Mouse (Mus musculus): Measurements from ENCODE around the gene Pth1r. TPM values are rescaled to one million over a fixed set of nuclear protein-coding genes. Genes with fewer than 3 reads are reported as not detected.
A peak's percentile ranks its signal among the peaks of the same experiment; 100 is the strongest.

Pth1r gene
- polyA plus RNA-seq, 1 experiment from 2014 or later = 9.3 TPM

DNA sequence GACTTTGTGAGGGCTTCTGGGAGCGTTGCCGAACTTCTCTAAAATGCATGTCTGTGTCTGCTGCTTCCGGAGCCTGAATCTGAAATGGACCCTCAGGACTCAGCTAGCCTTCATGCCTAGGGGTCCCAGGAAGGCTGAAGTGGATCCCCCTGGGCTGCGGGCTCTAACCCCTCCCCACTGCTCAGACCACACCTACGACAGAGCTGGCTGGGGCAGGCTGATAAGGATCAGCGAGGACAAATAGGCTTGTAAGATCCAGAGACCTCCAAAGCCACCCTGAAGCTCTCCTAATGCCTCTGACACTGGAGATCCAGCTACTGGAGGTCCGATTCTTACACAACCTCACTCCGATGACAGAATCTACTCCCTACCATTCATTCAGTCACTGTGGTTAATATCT lies 13.8 kb downstream of the Pth1r start:
- H3K4me3 ChIP-seq (replicated peaks; ENCODE audit: low read depth, low read length) = peak overlapping the region; percentile 31
- peaks cover 7% of the 10 kb centered on the region; the same call in 1 of the 2 replicates for H3K27me3 ChIP-seq (ENCODE audit: control insufficient read depth, insufficient read depth, low read length)
- WGBS = 10% methylated on average over 8 of the region's 8 CpGs
- H3K27ac ChIP-seq (replicated peaks; ENCODE audit: low read depth, low read length) = no peak overlapping the region
- H3K9me3 ChIP-seq (ENCODE audit: control insufficient read depth, low read length) = no peaks in the 10 kb centered on the region
- ATAC-seq (ENCODE audit: low FRiP score, low TSS enrichment) (no peak), DNase-seq (no peak)
- H3K4me1 ChIP-seq (ENCODE audit: control insufficient read depth, insufficient read depth, low read length) = peaks cover 13% of the 10 kb centered on the region; the same call in 1 of the 2 replicates
- H3K36me3 ChIP-seq (ENCODE audit: control insufficient read depth, insufficient read depth, low read length) = no peaks in the 10 kb centered on the region
- peak overlapping the region; percentile 61 for H3K4me2 ChIP-seq (ENCODE audit: low read length)
- H3K9ac ChIP-seq (replicated peaks; ENCODE audit: low read length) = peak overlapping the region; percentile 12; the same call in 1 of the 2 replicates

DNA sequence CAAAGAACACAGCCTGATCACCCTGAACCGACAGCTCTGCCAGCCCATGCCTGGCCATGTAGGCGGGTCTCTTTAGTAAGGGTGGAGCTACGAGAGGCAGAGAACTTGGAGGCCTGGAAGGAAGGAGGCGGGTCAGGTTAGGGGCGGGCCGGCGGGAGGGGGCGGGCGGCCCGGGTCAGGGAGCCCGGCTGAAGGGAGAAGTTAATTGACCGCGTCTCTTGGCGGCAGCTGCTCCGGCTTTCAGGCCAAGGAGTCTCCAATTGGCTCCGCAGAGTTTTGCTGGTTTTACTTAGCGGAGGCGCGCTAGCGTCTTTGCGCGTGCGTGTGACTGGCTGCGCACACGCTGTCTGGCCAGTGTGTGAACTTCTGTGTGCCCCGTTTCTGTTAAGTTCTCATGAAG lies 14.3 kb downstream of the Pth1r start:
- H3K4me1 ChIP-seq (ENCODE audit: control insufficient read depth, insufficient read depth, low read length) = peaks cover 13% of the 10 kb centered on the region; the same call in 1 of the 2 replicates
- peak overlapping the region; percentile 31 for H3K4me3 ChIP-seq (replicated peaks; ENCODE audit: low read depth, low read length)
- H3K27me3 ChIP-seq (ENCODE audit: control insufficient read depth, insufficient read depth, low read length) = peaks cover 11% of the 10 kb centered on the region
- DNase-seq (peak; percentile 85), ATAC-seq (ENCODE audit: low FRiP score, low TSS enrichment) (peak; percentile 87)
- no peak overlapping the region for H3K27ac ChIP-seq (replicated peaks; ENCODE audit: low read depth, low read length)
- peak overlapping the region; percentile 61 for H3K4me2 ChIP-seq (ENCODE audit: low read length)
- H3K36me3 ChIP-seq (ENCODE audit: control insufficient read depth, insufficient read depth, low read length) = no peaks in the 10 kb centered on the region
- under 1% methylated on average over 26 of the region's 26 CpGs for WGBS
- peak overlapping the region; percentile 12; the same call in 1 of the 2 replicates for H3K9ac ChIP-seq (replicated peaks; ENCODE audit: low read length)
- no peaks in the 10 kb centered on the region for H3K9me3 ChIP-seq (ENCODE audit: control insufficient read depth, low read length)

DNA sequence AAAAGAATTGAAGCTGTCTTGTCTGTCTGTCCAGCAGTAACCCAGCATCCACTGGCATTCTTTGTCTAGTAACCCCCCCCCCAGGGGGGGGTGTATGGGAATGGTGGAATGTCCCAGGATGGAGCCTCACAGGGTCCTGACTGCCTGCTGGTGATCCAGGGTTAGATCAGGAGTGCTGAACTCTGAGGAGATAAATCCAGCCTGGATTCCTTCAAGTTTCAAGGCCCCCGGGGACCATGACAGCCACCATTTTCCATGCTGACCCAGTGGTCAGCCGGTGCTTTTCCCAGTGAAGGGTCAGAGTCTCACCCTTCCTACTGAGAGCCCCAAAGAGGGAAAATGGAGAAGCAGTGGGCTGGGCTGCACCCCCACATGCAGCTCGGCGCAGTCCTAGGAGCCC lies 15.1 kb downstream of the Pth1r start:
- 57% methylated on average over 4 of the region's 4 CpGs for WGBS
- Histone ChIP-seq H3K4me3 (replicated peaks; ENCODE audit: low read depth, low read length) (no peak overlapping the region), H3K27me3 (ENCODE audit: control insufficient read depth, insufficient read depth, low read length) (peaks cover 18% of the 10 kb centered on the region), H3K27ac (replicated peaks; ENCODE audit: low read depth, low read length) (no peak overlapping the region), H3K4me2 (ENCODE audit: low read length) (no peak overlapping the region), H3K9me3 (ENCODE audit: control insufficient read depth, low read length) (no peaks in the 10 kb centered on the region), H3K36me3 (ENCODE audit: control insufficient read depth, insufficient read depth, low read length) (no peaks in the 10 kb centered on the region), H3K9ac (replicated peaks; ENCODE audit: low read length) (no peak overlapping the region), H3K4me1 (ENCODE audit: control insufficient read depth, insufficient read depth, low read length) (peaks cover 20% of the 10 kb centered on the region; the same call in 1 of the 2 replicates)
- ATAC-seq (ENCODE audit: low FRiP score, low TSS enrichment) (no peak), DNase-seq (no peak)

DNA sequence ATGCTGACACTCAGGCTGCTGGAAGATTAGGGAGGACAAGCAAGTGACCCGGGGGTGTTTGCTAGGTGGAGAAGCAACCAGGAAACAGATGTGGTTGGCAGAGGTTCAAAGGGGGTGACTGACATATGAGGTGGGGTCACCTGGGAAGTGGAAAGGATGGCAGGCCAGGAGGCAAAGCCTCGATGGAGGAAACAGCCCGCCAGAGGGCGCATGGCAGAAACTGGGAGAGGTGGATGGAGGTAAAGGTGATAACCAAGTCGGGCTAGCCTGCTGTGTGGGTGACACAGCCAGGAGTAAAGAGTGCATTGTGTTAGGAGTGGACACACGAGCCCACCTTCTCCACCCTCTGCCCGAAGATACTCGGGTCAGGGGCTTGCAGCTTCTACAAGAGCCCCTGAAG lies 17.1 kb downstream of the Pth1r start:
- H3K4me3 ChIP-seq (replicated peaks; ENCODE audit: low read depth, low read length) = no peak overlapping the region
- peaks cover 18% of the 10 kb centered on the region for H3K27me3 ChIP-seq (ENCODE audit: control insufficient read depth, insufficient read depth, low read length)
- H3K9ac ChIP-seq (replicated peaks; ENCODE audit: low read length) = no peak overlapping the region
- H3K27ac ChIP-seq (replicated peaks; ENCODE audit: low read depth, low read length) = no peak overlapping the region
- H3K9me3 ChIP-seq (ENCODE audit: control insufficient read depth, low read length) = no peaks in the 10 kb centered on the region
- 22% methylated on average over 8 of the region's 8 CpGs for WGBS
- H3K4me1 ChIP-seq (ENCODE audit: control insufficient read depth, insufficient read depth, low read length) = peaks cover 31% of the 10 kb centered on the region
- DNase-seq (peak; percentile 78), ATAC-seq (ENCODE audit: low FRiP score, low TSS enrichment) (no peak)
- no peak overlapping the region for H3K4me2 ChIP-seq (ENCODE audit: low read length)
- no peaks in the 10 kb centered on the region for H3K36me3 ChIP-seq (ENCODE audit: control insufficient read depth, insufficient read depth, low read length)

DNA sequence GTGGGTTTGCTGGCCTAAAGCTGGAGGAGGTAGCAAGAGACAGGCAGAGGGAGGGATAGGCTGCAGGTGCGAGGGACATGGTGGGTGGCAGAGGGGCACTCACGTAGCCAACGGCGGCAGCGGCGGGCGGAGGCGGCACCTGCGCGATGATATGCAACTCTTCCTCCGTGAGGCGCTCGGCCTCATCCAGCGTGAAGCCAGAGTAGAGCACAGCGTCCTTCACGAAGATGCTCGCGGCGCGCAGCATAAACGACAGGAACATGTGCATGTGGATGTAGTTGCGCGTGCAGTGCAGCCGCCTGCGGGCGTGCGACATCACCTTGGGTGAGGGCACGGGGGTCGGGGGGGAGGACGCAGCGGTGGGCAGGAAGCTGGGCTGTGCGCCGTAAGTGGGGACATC lies 20.1 kb downstream of the Pth1r start:
- Histone ChIP-seq H3K36me3 (ENCODE audit: control insufficient read depth, insufficient read depth, low read length) (0 out of 2 replicates have a peak, but pooled peaks cover 4% of the 10 kb centered on the region), H3K27ac (replicated peaks; ENCODE audit: low read depth, low read length) (no peak overlapping the region), H3K4me1 (ENCODE audit: control insufficient read depth, insufficient read depth, low read length) (peaks cover 18% of the 10 kb centered on the region), H3K9me3 (ENCODE audit: control insufficient read depth, low read length) (no peaks in the 10 kb centered on the region), H3K4me3 (replicated peaks; ENCODE audit: low read depth, low read length) (peak overlapping the region; percentile 27), H3K9ac (replicated peaks; ENCODE audit: low read length) (peak overlapping the region; percentile 31; the same call in 1 of the 2 replicates), H3K27me3 (ENCODE audit: control insufficient read depth, insufficient read depth, low read length) (peaks cover 12% of the 10 kb centered on the region), H3K4me2 (ENCODE audit: low read length) (peak overlapping the region; percentile 56)
- DNase-seq = peak; percentile 71
- no peak for ATAC-seq (ENCODE audit: low FRiP score, low TSS enrichment)
- 12% methylated on average over 33 of the region's 33 CpGs for WGBS

DNA sequence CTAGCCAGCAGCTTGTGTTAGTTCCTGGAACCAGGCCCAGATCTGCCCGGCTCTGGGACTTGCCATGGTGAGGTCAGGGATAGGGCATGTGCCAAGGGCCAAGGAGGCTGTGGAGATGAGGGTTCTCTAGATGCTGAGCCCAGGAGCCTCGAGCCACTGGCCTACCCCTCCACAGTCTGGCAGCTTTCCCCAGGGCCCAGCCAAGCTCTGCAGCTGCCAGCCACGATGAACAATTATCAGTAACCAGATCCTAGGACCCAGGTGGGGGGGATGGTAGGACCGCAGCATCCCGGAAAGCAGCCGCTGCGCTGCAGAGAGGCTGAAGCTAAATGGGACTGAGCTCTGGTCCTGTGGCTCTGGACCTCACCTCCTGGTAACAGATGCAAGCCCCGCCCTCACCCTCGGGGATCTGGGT lies 21.2 kb downstream of the Pth1r start:
- Histone ChIP-seq H3K9me3 (ENCODE audit: control insufficient read depth, low read length) (no peaks in the 10 kb centered on the region), H3K4me2 (ENCODE audit: low read length) (no peak overlapping the region), H3K27me3 (ENCODE audit: control insufficient read depth, insufficient read depth, low read length) (peaks cover 12% of the 10 kb centered on the region), H3K36me3 (ENCODE audit: control insufficient read depth, insufficient read depth, low read length) (0 out of 2 replicates have a peak, but pooled peaks cover 4% of the 10 kb centered on the region), H3K4me1 (ENCODE audit: control insufficient read depth, insufficient read depth, low read length) (peaks cover 18% of the 10 kb centered on the region), H3K27ac (replicated peaks; ENCODE audit: low read depth, low read length) (no peak overlapping the region), H3K4me3 (replicated peaks; ENCODE audit: low read depth, low read length) (no peak overlapping the region), H3K9ac (replicated peaks; ENCODE audit: low read length) (no peak overlapping the region)
- ATAC-seq (ENCODE audit: low FRiP score, low TSS enrichment) = peak; percentile 25; the same call in 1 of the 2 replicates
- DNase-seq = peak; percentile 61
- WGBS = 13% methylated on average over 9 of the region's 9 CpGs

DNA sequence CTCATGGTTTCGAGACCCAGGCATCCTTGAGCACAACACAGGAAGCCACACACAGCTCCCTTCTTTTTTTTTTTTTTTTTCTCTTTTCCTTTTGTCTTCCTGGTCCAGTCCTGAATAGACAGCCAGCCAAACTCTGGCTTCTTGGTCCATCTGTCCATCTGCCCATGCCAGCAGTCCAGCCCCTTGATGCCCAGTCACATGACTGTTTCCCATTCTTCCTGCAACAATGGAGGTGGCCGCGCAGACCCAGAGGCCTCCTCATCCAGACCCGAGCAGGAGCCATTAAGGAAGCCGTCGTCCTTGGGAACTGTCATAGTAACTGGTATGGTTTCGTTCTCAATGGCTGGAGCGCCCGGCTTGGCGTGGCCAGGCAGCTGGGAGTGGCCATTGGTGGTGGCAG lies 24.9 kb downstream of the Pth1r start:
- H3K4me1 ChIP-seq (ENCODE audit: control insufficient read depth, insufficient read depth, low read length) = peaks cover 13% of the 10 kb centered on the region
- DNase-seq (no peak), ATAC-seq (ENCODE audit: low FRiP score, low TSS enrichment) (no peak)
- 82% methylated on average over 10 of the region's 10 CpGs for WGBS
- H3K9me3 ChIP-seq (ENCODE audit: control insufficient read depth, low read length) = no peaks in the 10 kb centered on the region
- H3K4me3 ChIP-seq (replicated peaks; ENCODE audit: low read depth, low read length) = no peak overlapping the region
- H3K4me2 ChIP-seq (ENCODE audit: low read length) = no peak overlapping the region
- no peak overlapping the region for H3K27ac ChIP-seq (replicated peaks; ENCODE audit: low read depth, low read length)
- no peak overlapping the region for H3K9ac ChIP-seq (replicated peaks; ENCODE audit: low read length)
- H3K36me3 ChIP-seq (ENCODE audit: control insufficient read depth, insufficient read depth, low read length) = peaks cover 6% of the 10 kb centered on the region; the same call in 1 of the 2 replicates
- H3K27me3 ChIP-seq (ENCODE audit: control insufficient read depth, insufficient read depth, low read length) = peaks cover 2% of the 10 kb centered on the region; the same call in 1 of the 2 replicates

DNA sequence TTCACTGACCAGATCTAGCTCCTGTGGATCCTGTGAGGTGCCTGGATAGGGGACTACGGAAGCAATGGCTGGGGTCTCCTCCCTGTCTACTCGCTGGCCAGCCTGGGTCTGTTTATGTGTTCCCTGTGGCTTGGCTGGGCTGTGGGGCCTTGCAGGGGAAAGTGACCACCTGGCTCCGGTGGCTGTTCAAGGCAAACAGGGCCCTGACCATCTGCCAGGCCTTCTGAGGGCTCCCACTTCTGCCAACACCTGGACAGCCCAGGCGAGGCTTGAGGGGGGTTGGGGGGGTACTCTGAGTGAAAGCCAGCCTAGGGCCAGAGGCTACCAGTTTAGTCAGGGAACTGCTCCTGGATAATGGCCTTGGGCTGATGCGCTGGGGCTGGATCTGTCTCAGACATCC lies 27.0 kb downstream of the Pth1r start:
- H3K9me3 ChIP-seq (ENCODE audit: control insufficient read depth, low read length) = no peaks in the 10 kb centered on the region
- no peak overlapping the region for H3K4me2 ChIP-seq (ENCODE audit: low read length)
- no peak overlapping the region for H3K9ac ChIP-seq (replicated peaks; ENCODE audit: low read length)
- no peak overlapping the region for H3K4me3 ChIP-seq (replicated peaks; ENCODE audit: low read depth, low read length)
- ATAC-seq (ENCODE audit: low FRiP score, low TSS enrichment) = no peak
- no peaks in the 10 kb centered on the region for H3K27me3 ChIP-seq (ENCODE audit: control insufficient read depth, insufficient read depth, low read length)
- H3K27ac ChIP-seq (replicated peaks; ENCODE audit: low read depth, low read length) = no peak overlapping the region
- peaks cover 15% of the 10 kb centered on the region for H3K36me3 ChIP-seq (ENCODE audit: control insufficient read depth, insufficient read depth, low read length)
- DNase-seq = no peak
- H3K4me1 ChIP-seq (ENCODE audit: control insufficient read depth, insufficient read depth, low read length) = no peaks in the 10 kb centered on the region
- WGBS = 76% methylated on average over 5 of the region's 5 CpGs

DNA sequence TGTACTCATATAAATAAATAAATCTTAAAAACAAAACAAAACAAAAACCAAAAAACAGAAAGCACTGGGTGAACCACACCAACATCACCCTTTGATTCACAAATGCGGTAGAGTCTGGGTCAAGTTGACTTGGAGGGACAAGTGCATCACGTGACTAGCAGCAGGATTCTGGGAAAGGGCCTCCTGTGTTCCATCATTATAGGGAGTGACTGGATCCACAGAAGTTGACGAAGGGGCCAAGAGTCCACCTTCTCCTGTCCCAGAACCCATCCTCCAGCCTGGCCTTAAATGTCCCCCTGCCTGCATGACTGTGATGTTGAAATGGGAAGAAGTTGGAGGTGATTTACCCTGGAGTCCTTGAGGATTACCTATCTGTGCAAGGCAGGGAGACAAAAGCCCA lies 28.1 kb downstream of the Pth1r start:
- DNase-seq = no peak
- H3K4me1 ChIP-seq (ENCODE audit: control insufficient read depth, insufficient read depth, low read length) = no peaks in the 10 kb centered on the region
- H3K27ac ChIP-seq (replicated peaks; ENCODE audit: low read depth, low read length) = no peak overlapping the region
- no peak overlapping the region for H3K4me2 ChIP-seq (ENCODE audit: low read length)
- no peaks in the 10 kb centered on the region for H3K9me3 ChIP-seq (ENCODE audit: control insufficient read depth, low read length)
- 77% methylated on average over 3 of the region's 3 CpGs for WGBS
- no peak overlapping the region for H3K9ac ChIP-seq (replicated peaks; ENCODE audit: low read length)
- ATAC-seq (ENCODE audit: low FRiP score, low TSS enrichment) = no peak
- H3K36me3 ChIP-seq (ENCODE audit: control insufficient read depth, insufficient read depth, low read length) = peaks cover 21% of the 10 kb centered on the region
- H3K4me3 ChIP-seq (replicated peaks; ENCODE audit: low read depth, low read length) = no peak overlapping the region
- H3K27me3 ChIP-seq (ENCODE audit: control insufficient read depth, insufficient read depth, low read length) = no peaks in the 10 kb centered on the region
